In the genomic region with DNA sequence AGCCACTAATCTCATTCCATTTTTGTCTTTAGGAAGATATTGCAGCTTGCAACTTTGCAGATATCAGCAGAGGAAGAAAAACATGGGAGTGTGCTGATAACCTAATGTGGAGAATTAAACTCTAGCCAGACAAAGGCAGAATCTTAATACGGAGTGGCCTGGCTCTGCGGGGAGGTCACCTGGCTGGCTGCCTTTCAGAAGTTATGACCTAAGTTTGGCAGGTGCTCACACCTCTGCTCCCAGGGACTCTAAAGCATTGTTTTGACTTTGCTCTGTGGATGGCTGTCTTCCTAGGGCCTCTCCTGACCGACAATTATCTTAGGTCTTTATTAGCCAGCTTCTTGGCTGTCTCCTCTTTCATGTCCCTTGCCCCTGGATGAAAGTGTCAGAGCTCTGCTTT, we compare ENCODE assay signal across 20 mouse cellular contexts. TPM values are rescaled to one million over a fixed set of nuclear protein-coding genes. Genes with fewer than 3 reads are reported as not detected.
"Had no signal": no experiment of that assay in that cellular context is flagged by ENCODE, and none has a peak within 500 bp of the region (broad histone marks: within the 10 kb centered on the region; RNA-seq: fewer than 3 reads in every experiment).

No protein-coding gene starts in this region.

- H3K9ac ChIP-seq: lung, embryonic 14.5 days; midbrain, embryonic 13.5 days; midbrain, embryonic 15.5 days; neural tube, embryonic 13.5 days; neural tube, embryonic 15.5 days had no signal

- H3K27me3 ChIP-seq: midbrain, embryonic 13.5 days; midbrain, embryonic 15.5 days; neural tube, embryonic 13.5 days; neural tube, embryonic 15.5 days had no signal

- H3K4me3 ChIP-seq: midbrain, embryonic 10.5 days; midbrain, embryonic 13.5 days; midbrain, embryonic 15.5 days; myocyte; neural tube, embryonic 13.5 days; neural tube, embryonic 15.5 days had no signal

- H3K27ac ChIP-seq: midbrain, embryonic 10.5 days; midbrain, embryonic 13.5 days; midbrain, embryonic 15.5 days; neural tube, embryonic 13.5 days; neural tube, embryonic 15.5 days had no signal

- H3K4me1 ChIP-seq: midbrain, embryonic 10.5 days had no signal

- DNase-seq: lung, adult 18-20 months; lung, embryonic 14.5 days; lung, postnatal 10 days; lung, postnatal 4 days; retina, postnatal 1 day; right cerebral cortex, adult 18-20 months; right cerebral cortex, postnatal 25 days; right cerebral cortex, postnatal 4 days; spleen, adult 18-20 months; thymus, adult 18-20 months; thymus, postnatal 14 days; thymus, postnatal 36 days had no signal

- H3K9me3 ChIP-seq: midbrain, embryonic 10.5 days; midbrain, embryonic 13.5 days; midbrain, embryonic 15.5 days; neural tube, embryonic 13.5 days; neural tube, embryonic 15.5 days had no signal

- ATAC-seq: midbrain, embryonic 13.5 days; midbrain, embryonic 15.5 days had no signal

- H3K4me2 ChIP-seq: lung, embryonic 14.5 days; midbrain, embryonic 13.5 days; midbrain, embryonic 15.5 days; neural tube, embryonic 13.5 days; neural tube, embryonic 15.5 days had no signal

RNA-seq across cellular contexts. Expression of a gene that starts 58.1 kb away (rescaled TPM):
- total RNA-seq: megakaryocyte, adult 5-6 weeks; megakaryocyte-erythroid progenitor cell, adult 5-6 weeks had no signal
